Mouse (Mus musculus): ENCODE results near the gene Orai3.

DNA sequence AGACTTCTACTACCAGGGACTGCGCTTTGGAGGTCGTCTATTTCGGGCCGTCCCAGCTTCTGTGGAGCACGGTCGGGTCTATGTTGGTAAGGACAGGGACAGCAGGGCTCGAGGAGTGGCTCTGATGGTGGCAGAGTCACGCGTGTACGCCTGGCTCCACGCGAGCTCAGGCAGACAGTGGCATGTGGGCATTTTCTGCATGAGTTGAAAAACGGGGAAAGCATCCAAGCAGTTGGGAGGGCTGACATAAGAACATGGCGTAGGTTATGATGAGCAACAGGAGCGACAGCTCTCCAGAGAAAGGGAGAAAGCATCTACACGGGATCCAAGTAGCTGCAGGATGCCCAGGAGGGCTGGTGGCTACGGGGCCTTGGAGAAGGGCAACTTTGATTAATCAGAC lies 32.7 kb downstream of the Orai3 start:
- no peak for TF ChIP-seq TAL1 (IDR thresholded peaks at IDR 0.05; ENCODE audit: low read length)
- TF ChIP-seq USF1 (IDR thresholded peaks at IDR 0.05; ENCODE audit: low read depth, low read length): no peak
- TF ChIP-seq TBP (IDR thresholded peaks at IDR 0.05; ENCODE audit: low read depth, low read length): no peak
- no peak for TF ChIP-seq POLR2A (IDR thresholded peaks at IDR 0.05; ENCODE audit: control insufficient read depth in 1 of 2, insufficient read depth in 1 of 2, low read depth in 1 of 2, low read length in 2 of 2, poor library complexity in 1 of 2)
- no peak for TF ChIP-seq POLR2AphosphoS2 (IDR thresholded peaks at IDR 0.05; ENCODE audit: low read length)
- no peak for TF ChIP-seq JUND (IDR thresholded peaks at IDR 0.05; ENCODE audit: low read depth, low read length)
- no peak for TF ChIP-seq UBTF (IDR thresholded peaks at IDR 0.05; ENCODE audit: borderline replicate concordance, insufficient read depth, low read depth, low read length)
- TF ChIP-seq CTCF (IDR thresholded peaks at IDR 0.05 in 2 of 3, conservative IDR thresholded peaks at IDR 0.05 in 1 of 3; ENCODE audit: control insufficient read depth in 1 of 3, insufficient read depth in 1 of 3, low read depth in 2 of 3, low read length in 3 of 3, poor library complexity in 1 of 3, severe bottlenecking in 1 of 3): no peak
- TF ChIP-seq BHLHE40 (IDR thresholded peaks at IDR 0.05; ENCODE audit: borderline replicate concordance, low read depth, low read length): no peak
- TF ChIP-seq EP300 (IDR thresholded peaks at IDR 0.05; ENCODE audit: low read depth in 1 of 2, low read length in 2 of 2): no peak
- no peak for TF ChIP-seq E2F4 (IDR thresholded peaks at IDR 0.05; ENCODE audit: borderline replicate concordance, low read depth, low read length)
- TF ChIP-seq MYC (IDR thresholded peaks at IDR 0.05; ENCODE audit: low read depth, low read length): no peak
- no peak for TF ChIP-seq RAD21 (IDR thresholded peaks at IDR 0.05; ENCODE audit: low read depth, low read length)
